In genomic region chr6:30307691-30308090, GRCm38 (mm10) we compare ENCODE assay signal across 8 mouse cellular contexts. TPM values are rescaled to one million over a fixed set of nuclear protein-coding genes. Genes with fewer than 3 reads are reported as not detected.
DNase-seq lines count a peak whose midpoint lies in the region; ATAC-seq and TF ChIP-seq lines count a peak whose summit lies in the region.

No protein-coding gene starts in this region.

- H3K9ac ChIP-seq in intestine, embryonic 15.5 days = peak overlapping the region; percentile 9; the same call in 1 of the 2 replicates
- H3K9ac ChIP-seq in midbrain, embryonic 13.5 days (replicated peaks) = no peak overlapping the region

- 8% methylated on average over 9 of the region's 9 CpGs for WGBS in intestine, embryonic 15.5 days
- 82% methylated on average over 9 of the region's 9 CpGs for WGBS in thymus, adult 2 months
- 77% methylated on average over 9 of the region's 9 CpGs for whole genome bisulfite sequencing in midbrain, embryonic 13.5 days

- no peaks in the 10 kb centered on the region for H3K36me3 ChIP-seq in intestine, embryonic 15.5 days
- no peaks in the 10 kb centered on the region for H3K36me3 ChIP-seq in thymus, adult 2 months (ENCODE audit: control insufficient read depth, insufficient read depth, low read length)
- no peaks in the 10 kb centered on the region for H3K36me3 ChIP-seq in midbrain, embryonic 13.5 days

- no peak for TF ChIP-seq CTCF in thymus, adult 2 months (IDR thresholded peaks at IDR 0.05; ENCODE audit: borderline replicate concordance, control insufficient read depth, extremely low read depth, insufficient read depth, low read length, poor library complexity)

- H3K4me3 ChIP-seq in intestine, embryonic 15.5 days (replicated peaks) = no peak overlapping the region
- no peak overlapping the region for H3K4me3 ChIP-seq in thymus, adult 2 months (ENCODE audit: control insufficient read depth, insufficient read depth, low read length)
- no peak overlapping the region for H3K4me3 ChIP-seq in midbrain, embryonic 13.5 days (replicated peaks)

- H3K4me2 ChIP-seq in intestine, embryonic 15.5 days (replicated peaks) = peak overlapping the region; percentile 36
- no peak overlapping the region for H3K4me2 ChIP-seq in midbrain, embryonic 13.5 days (replicated peaks)

- H3K9me3 ChIP-seq in intestine, embryonic 15.5 days = no peaks in the 10 kb centered on the region
- no peaks in the 10 kb centered on the region for H3K9me3 ChIP-seq in midbrain, embryonic 13.5 days

- peak; percentile 4 for DNase-seq in cerebellum, adult 9-10 months
- DNase-seq in cerebellum, adult 9-11 months = no peak
- peak; percentile 88 for DNase-seq in c-Kit-positive CD71-positive TER-119-positive erythroid progenitor cells, embryonic 14.5 days (ENCODE audit: low spot score)
- DNase-seq in lung, postnatal 4 days = peak; percentile 29 to 64
- DNase-seq in right cerebral cortex, postnatal 36 days (ENCODE audit: low spot score in 2 of 2) = no peak
- no peak for DNase-seq in thymus, adult 2 months

- TF ChIP-seq POLR2A in thymus, adult 2 months (IDR thresholded peaks at IDR 0.05; ENCODE audit: control insufficient read depth, extremely low read depth, insufficient read depth, low read length, poor library complexity) = no peak

- ATAC-seq in intestine, embryonic 15.5 days = peak; percentile 75
- no peak for ATAC-seq in midbrain, embryonic 13.5 days

- no peaks in the 10 kb centered on the region for H3K27me3 ChIP-seq in intestine, embryonic 15.5 days (replicated peaks)
- no peaks in the 10 kb centered on the region for H3K27me3 ChIP-seq in thymus, adult 2 months (ENCODE audit: control insufficient read depth, insufficient read depth, low read length)
- H3K27me3 ChIP-seq in midbrain, embryonic 13.5 days = no peaks in the 10 kb centered on the region

- H3K27ac ChIP-seq in intestine, embryonic 15.5 days = peak overlapping the region; percentile 68
- no peak overlapping the region for H3K27ac ChIP-seq in thymus, adult 2 months (ENCODE audit: control insufficient read depth, insufficient read depth, low read length)
- H3K27ac ChIP-seq in midbrain, embryonic 13.5 days = no peak overlapping the region

- peaks cover 18% of the 10 kb centered on the region for H3K4me1 ChIP-seq in intestine, embryonic 15.5 days (replicated peaks)
- peaks cover 2% of the 10 kb centered on the region; the same call in 1 of the 2 replicates for H3K4me1 ChIP-seq in thymus, adult 2 months (replicated peaks; ENCODE audit: control insufficient read depth, insufficient read depth, low read length)
- peaks cover 12% of the 10 kb centered on the region for H3K4me1 ChIP-seq in midbrain, embryonic 13.5 days (replicated peaks)

RNA-seq across cellular contexts. Expression of gene Ube2h, which starts 3.4 kb away (rescaled TPM):
- 34.6 and 35.4 TPM in 2 replicates for polyA plus RNA-seq in intestine, embryonic 15.5 days (2015; fragmentation: Nextera tagmentation; extraction: Ambion mirVana)
- 69.9 and 160 TPM in 2 replicates for polyA plus RNA-seq in thymus, adult 2 months (2012; rRNA removed)
- 57.6 and 66.0 TPM in 2 replicates for polyA plus RNA-seq in midbrain, embryonic 13.5 days (2015; fragmentation: Nextera tagmentation; extraction: Ambion mirVana)

Comparison
In these comparisons a context has a peak if more than half of its experiments do, and no peak if none do; other contexts are left out.
1. DNase-seq: peak in cerebellum, adult 9-10 months (single experiment), c-Kit-positive CD71-positive TER-119-positive erythroid progenitor cells, embryonic 14.5 days (single experiment) and lung, postnatal 4 days (2 of 2); none in cerebellum, adult 9-11 months (single experiment), right cerebral cortex, postnatal 36 days (0 of 2) and thymus, adult 2 months (single experiment).